Mouse (Mus musculus): ENCODE results near the gene Kcnt2. TPM values are rescaled to one million over a fixed set of nuclear protein-coding genes. Genes with fewer than 3 reads are reported as not detected.

Gene Kcnt2
- polyA plus RNA-seq (2014; fragmentation: Illumina TruSeq; extraction: RNeasy Lipid Tissue Mini Kit (QIAGEN cat#74804); ENCODE audit: low read depth, low replicate concordance): 3.4 TPM

DNA sequence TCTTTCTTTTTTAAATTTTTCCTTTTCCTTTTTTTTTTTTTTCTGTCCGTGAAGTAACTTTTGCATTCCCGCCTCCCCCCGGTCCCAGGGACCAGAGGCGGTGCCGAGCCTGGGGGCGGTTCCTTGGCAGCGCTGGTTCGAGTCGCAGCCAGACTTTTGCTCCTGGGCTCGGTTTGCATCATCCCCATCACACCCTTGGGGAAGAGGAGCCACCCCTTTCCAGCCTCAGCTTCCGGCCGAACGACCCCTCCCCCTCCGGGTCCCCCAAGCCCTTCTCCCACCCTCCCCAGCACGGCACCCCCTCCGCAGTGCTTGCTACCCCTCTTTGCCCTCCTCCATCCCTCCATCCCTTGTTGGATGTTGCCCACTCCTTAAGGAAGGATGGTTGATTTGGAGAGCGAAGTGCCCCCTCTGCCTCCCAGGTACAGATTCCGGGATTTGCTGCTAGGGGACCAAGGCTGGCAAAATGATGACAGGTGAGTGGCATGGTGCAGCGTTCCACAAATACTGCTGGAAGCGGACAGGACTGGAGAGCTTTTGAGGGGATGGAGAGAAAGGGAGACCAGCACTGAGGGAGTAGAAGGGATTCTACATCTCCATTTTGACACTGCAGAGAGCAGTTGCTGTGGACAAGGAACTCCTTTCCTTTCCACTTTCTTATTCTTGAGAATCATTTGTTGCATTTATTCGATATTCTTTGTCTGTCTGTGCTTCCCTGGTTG, at the start of gene Kcnt2:
Gene Kcnt2 (plus strand): TSS at position 283 of the 722 bp plus-strand sequence.

Other genes starting within 250 kb of the Kcnt2 start
- gene Cfh, start 62.4 kb upstream of the Kcnt2 start, polyA plus RNA-seq (2014; fragmentation: Illumina TruSeq; extraction: RNeasy Lipid Tissue Mini Kit (QIAGEN cat#74804); ENCODE audit: low read depth, low replicate concordance): 69.9 TPM